Mouse (Mus musculus) brain, embryonic 14.5 days (tissue): ENCODE measurements at regions not wholly inside any gene's neighbourhood (a gene's known extent, or its start where the extent isn't known, plus 50 kb on each side); places are given as distances from the start of the nearest gene placed in this dataset.

Experiments used
- DNase-seq: peaks from one replicate; pipeline ENCODE4 v3.0.0-alpha.2; 2011; ENCODE audit warnings: low read depth
- CTCF ChIP-seq: fragments of 200-500 bp; IDR thresholded peaks from 2 replicates; pipeline ENCODE4 v1.5.1; 2012; ENCODE audit warnings: inconsistent platforms, mild to moderate bottlenecking, moderate library complexity, borderline replicate concordance; ENCODE audit not compliant: insufficient read depth, insufficient read length; ENCODE audit errors: extremely low read depth
- POLR2A ChIP-seq: fragments of 200-500 bp; IDR thresholded peaks from 2 replicates; pipeline ENCODE4 v1.6.1; 2012; ENCODE audit warnings: mild to moderate bottlenecking, inconsistent platforms, borderline replicate concordance; ENCODE audit not compliant: poor library complexity, insufficient read depth, insufficient read length, severe bottlenecking; ENCODE audit errors: extremely low read depth

DNA sequence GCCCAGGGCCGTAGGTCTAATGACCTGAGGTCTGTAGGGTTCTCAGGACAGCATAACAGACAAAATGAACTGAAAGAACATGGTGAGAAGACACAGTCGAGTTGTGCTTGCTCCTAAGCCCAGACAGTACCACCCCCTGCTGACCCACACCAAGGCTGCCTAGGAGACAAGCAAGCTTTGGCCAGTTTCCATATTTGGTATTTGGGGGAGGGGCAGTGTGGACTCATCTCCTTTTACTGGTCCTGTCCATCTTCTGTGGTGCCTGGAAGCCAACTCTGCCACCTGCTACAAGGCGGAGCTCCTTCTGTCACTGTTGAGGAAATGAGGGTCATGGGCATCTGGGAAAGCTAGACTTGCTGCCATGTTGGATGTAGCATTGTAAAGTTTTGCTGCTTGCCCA, 68.9 kb downstream of the Tex29 start:
- no peak for DNase-seq
- TF ChIP-seq POLR2A = no peak
- TF ChIP-seq CTCF = no peak

DNA sequence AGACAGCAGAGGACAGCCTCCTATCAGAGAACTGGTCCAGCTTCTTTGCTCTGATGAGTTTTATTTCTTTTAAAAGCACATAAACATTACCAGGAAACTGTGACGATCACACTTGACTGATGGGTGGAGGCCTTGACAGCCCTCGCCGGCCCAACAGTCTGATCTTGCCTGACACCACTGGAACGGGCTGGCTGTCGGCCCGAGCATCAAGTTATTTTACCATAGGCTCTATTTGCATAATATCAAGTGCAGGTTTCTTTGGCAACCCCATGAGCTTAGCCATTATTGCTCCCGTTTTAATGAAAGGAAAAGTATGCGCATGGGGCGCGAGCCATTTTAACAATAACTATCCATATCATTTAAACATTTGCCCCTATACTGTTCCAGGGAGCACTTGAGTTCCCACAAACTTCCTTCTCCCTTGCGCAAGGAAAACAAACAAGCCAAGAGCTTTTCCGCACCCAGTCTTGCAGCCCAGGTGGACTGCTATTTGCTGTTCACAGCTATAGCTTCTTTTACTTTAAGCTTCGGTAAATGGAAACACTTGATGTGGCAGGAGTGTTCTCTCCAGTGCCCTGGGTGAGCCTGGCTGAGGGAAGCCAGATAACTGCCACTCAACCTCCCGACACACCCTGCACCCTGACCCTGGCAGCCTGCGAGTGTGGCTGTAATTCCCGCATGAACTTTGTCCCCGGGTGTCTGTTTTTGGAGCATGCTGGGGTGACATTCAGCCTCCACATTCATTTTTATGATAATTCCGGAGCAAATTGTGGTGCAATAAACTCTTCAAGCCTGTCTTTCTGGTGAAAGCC, 71.6 kb downstream of the Tex29 start:
- no peak for TF ChIP-seq POLR2A
- no peak for TF ChIP-seq CTCF
- DNase-seq = peak; percentile 26

DNA sequence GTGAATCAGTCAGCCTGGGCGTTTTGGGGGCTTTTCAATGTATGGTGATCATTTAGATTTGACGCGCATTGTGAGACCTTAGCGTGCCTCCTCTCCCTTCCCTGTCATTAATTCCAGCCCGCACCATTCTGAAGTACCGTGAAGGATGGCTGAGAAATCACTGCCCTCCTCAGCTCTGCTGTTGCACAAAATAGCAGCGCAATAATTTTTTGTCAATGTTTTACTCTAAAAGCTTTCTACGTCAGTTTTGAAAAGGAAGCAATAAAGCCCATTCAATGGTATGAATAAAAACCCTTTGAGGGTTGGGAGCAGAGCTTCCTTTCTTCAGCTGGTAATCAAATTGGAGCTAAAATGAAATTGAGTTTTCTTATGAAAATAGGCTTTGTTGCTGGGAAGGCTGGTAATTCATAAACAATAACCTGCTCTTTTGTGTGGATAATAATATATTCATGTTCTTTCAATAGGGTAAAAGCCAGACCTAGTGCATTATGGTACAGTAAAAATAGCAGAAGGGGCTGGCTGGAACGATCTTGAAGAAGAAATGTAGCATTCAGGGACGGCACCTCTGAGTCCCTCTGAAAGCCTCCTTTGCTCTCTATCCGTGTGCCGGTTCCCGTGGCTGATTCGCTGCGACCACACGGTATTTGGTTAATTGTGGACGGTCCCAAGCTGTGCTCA, 72.3 kb downstream of the Tex29 start:
- TF ChIP-seq CTCF (no peak), POLR2A (no peak)

GRCm38 (mm10) chr8:11913129-11913900, 73.0 kb downstream of the Tex29 start:
- peak; percentile 35 for DNase-seq
- TF ChIP-seq POLR2A (no peak), CTCF (no peak)

More for the DNA sequence above, 72.3 kb downstream of the Tex29 start:
- peak; percentile 81 for DNase-seq

- TF ChIP-seq POLR2A (no peak), CTCF (no peak)
- DNase-seq = no peak
Observed at GRCm38 (mm10) chr8:11914131-11914530, 73.9 kb downstream of the Tex29 start.

DNA sequence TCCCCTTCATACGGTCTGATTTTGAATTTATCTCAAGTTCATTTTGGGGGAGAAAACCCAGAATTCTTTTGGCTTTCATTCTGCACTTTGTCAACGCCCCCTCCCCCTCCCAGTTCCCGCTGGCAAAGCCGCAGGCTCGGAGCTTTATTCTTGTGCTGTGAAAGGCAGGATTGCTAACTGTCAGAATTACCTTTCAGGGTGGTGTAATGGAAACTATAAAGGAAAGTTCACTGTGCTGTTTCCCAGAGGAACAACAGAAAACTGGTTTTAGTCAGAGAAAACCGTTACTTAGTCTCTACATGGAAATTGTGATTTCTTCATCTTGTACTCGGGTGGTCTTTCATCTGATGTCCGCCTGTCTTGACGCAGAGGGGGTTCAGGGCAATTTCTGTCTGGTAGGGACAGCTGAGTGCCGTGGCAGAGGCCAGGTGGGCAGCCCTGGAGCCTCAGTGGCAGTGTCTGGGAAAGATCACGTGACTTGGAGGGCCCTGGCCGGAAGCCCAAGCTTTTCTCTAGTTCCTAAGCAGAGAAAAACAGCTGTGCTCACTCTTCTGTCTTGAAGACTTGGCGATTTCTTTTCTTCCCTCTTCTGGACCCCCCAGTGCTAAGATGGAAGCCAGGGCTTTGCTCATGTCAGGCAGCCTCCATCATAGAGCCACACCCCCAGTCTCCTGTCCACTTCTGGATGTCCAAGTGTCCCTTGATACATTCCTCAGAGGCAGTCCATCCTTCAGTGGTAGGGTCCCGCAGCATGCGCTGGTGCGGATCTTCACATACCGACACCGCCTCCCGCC, 74.6 kb downstream of the Tex29 start:
- TF ChIP-seq POLR2A = no peak
- no peak for TF ChIP-seq CTCF
- DNase-seq = peak; percentile 85

DNA sequence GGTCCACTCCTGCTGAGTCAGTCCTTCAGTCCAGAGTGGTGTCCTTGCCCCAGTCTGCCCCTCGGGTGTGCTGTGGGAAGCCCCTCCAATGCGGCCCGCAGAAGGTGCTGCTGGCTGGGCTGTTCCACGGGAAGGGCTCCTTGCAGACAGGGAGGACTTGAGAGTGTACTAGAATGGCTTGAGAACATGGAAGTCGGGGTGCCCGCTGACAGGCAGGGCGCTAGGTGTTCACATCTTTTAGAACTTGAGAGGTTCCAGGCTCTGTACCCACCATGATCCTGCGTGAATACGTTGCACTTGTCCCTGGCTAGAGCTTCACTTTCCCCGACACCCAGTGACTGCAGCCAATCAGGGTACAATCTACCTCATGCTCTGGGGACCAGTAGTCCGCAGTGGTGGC, 75.4 kb downstream of the Tex29 start:
- TF ChIP-seq CTCF = no peak
- no peak for TF ChIP-seq POLR2A
- no peak for DNase-seq

- no peak for DNase-seq
- no peak for TF ChIP-seq POLR2A
- TF ChIP-seq CTCF = no peak
Observed at GRCm38 (mm10) chr8:11919876-11920275, 79.6 kb downstream of the Tex29 start.

DNA sequence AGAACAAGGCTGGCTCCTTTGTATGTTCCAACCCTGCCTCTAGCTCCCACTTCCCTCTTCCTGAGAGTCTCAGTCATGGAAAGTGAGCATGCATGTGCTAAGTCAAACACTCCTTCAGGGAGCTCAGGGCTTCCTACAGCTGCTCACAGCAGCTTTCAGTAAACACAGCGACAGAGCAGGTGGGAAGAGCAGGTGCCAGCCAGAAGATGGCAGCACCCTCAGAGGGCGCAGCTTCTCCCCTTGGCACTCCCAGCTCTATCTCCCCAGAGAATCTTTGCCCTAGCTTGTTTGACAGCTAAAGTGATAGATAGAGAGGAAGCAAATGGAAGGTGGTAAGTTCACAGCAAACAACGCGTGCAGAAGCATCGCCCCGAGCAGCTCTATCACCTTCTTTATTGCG, 82.8 kb downstream of the Tex29 start:
- TF ChIP-seq CTCF (0 out of 2 replicates have a peak, but pooled peaks have one; percentile 3), POLR2A (no peak)
- no peak for DNase-seq

GRCm38 (mm10) chr8:11924165-11924564, 83.9 kb downstream of the Tex29 start:
- DNase-seq = peak; percentile 69
- TF ChIP-seq CTCF = peak; percentile 62; the same call in 1 of the 2 replicates
- TF ChIP-seq POLR2A = no peak

DNA sequence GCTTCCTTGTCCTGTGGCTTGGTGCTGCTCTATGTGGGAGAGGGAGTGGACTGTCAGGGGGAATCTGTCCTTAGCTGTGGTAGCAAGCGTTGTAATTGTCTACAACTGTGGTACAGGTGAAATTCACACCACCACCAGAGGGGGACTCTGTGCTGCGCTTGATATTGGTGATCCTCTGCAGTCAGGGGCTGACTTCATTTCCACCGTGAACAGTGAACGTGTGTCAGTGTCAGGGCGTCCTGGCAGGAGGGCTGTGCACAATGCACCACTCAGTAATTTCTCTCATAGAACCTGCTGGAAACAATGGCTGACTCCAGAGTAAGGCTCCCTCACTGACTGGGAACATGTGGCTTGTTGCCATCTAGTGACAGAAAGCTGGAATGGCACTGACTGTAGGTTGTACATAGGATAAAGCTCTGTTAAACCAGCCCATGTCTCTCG, 102.6 kb downstream of the Tex29 start:
- TF ChIP-seq CTCF (peak; percentile 66; the same call in 1 of the 2 replicates), POLR2A (no peak)
- peak; percentile 92 for DNase-seq

DNA sequence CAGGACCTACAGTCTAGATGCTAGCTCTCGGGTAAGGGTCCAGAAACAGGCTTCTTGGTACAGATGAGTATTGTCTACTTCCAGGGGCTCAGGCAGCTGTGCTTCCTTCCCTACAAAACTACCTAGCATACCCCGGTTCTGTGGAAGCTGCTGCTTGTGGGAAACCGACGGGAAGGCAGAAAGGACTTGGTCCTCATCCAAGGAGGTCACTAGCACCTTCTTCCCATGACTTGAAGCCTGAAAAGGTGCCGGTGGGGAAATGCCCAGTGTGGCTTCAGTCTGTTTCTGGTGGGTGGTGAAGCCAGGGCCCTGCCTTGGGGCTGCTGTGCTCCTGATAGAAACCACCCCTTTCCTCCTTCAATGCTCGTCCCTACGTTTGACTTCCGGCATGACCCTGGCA, 107.5 kb downstream of the Tex29 start:
- no peak for DNase-seq

More for the DNA sequence above, 107.5 kb downstream of the Tex29 start:
- TF ChIP-seq CTCF (no peak), POLR2A (no peak)
